Mouse (Mus musculus) limb, embryonic 13.5 days (tissue): Measurements from ENCODE around the gene Flt3l. TPM values are rescaled to one million over a fixed set of nuclear protein-coding genes. Genes with fewer than 3 reads are reported as not detected.

ENCODE experiments used
- ATAC-seq: fragments of 200-750 bp; cut with Nextera tagmentation; 2 replicates; pipeline ENCODE4 v1.8.0; 2017; ENCODE audit warnings: low read depth, moderate number of reproducible peaks, moderate TSS enrichment; ENCODE audit not compliant: low FRiP score
- H3K27ac ChIP-seq: fragments of 300-500 bp; sonication (generic); 2 replicates; pipeline ENCODE4 v1.5.1; 2015; ENCODE audit warnings: inconsistent platforms, mild to moderate bottlenecking, moderate library complexity
- H3K27me3 ChIP-seq: fragments of 300-500 bp; sonication (generic); 2 replicates; pipeline ENCODE4 v1.6.1; 2015; ENCODE audit warnings: mild to moderate bottlenecking, inconsistent platforms
- H3K36me3 ChIP-seq: fragments of 300-500 bp; sonication (generic); 2 replicates; pipeline ENCODE4 v1.6.1; 2015; ENCODE audit warnings: inconsistent platforms, mild to moderate bottlenecking, moderate library complexity
- H3K4me1 ChIP-seq: fragments of 300-500 bp; sonication (generic); 2 replicates; pipeline ENCODE4 v1.6.1; 2015; ENCODE audit warnings: inconsistent platforms
- H3K4me2 ChIP-seq: fragments of 300-500 bp; sonication (generic); replicated peaks from 2 replicates; pipeline ENCODE4 v1.6.1; 2015; ENCODE audit warnings: inconsistent platforms, mild to moderate bottlenecking, moderate library complexity
- H3K4me3 ChIP-seq: fragments of 300-500 bp; sonication (generic); 2 replicates; pipeline ENCODE4 v1.5.1; 2015; ENCODE audit warnings: moderate library complexity, mild to moderate bottlenecking, inconsistent platforms
- H3K9ac ChIP-seq: fragments of 300-500 bp; sonication (generic); 2 replicates; pipeline ENCODE4 v1.6.1; 2015; ENCODE audit warnings: mild to moderate bottlenecking, inconsistent platforms
- H3K9me3 ChIP-seq: fragments of 300-500 bp; sonication (generic); 2 replicates; pipeline ENCODE4 v1.6.1; 2016; ENCODE audit warnings: inconsistent platforms
- WGBS: fragments of 180-500 bp; shearing (Covaris S2); methylation state at CpG from one replicate; pipeline ENCODE4 v1.1.7; 2015; 5-methylcytosine and 5-hydroxymethylcytosine counted together
- polyA plus RNA-seq: library from polyadenylated mRNA; unstranded; fragments of >200 nt; fragmentation: Nextera tagmentation; extraction: Ambion mirVana; gene quantifications from 2 replicates; pipeline ENCODE4 v1.2.1, GENCODE M21; 2015

Gene Flt3l
- polyA plus RNA-seq, 1 experiment from 2014 or later: 1.2 TPM

GRCm38 (mm10) chr7:45138403-45138802 lies 2.2 kb upstream of the Flt3l start:
- H3K36me3 ChIP-seq: peaks cover 21% of the 10 kb centered on the region
- 0 out of 2 replicates have a peak overlapping the region, but pooled peaks have one; percentile 19 for H3K9ac ChIP-seq
- 0 out of 2 replicates have a peak, but pooled peaks cover 7% of the 10 kb centered on the region for H3K4me1 ChIP-seq
- 79% methylated on average over 1 of the region's 1 CpGs for WGBS
- no peaks in the 10 kb centered on the region for H3K9me3 ChIP-seq
- no peak overlapping the region for H3K27ac ChIP-seq
- no peak overlapping the region for H3K4me2 ChIP-seq
- peaks cover 31% of the 10 kb centered on the region for H3K27me3 ChIP-seq
- ATAC-seq: no peak
- no peak overlapping the region for H3K4me3 ChIP-seq

GRCm38 (mm10) chr7:45137171-45138006 lies 1.2 kb upstream of the Flt3l start:
- no peaks in the 10 kb centered on the region for H3K9me3 ChIP-seq
- H3K4me2 ChIP-seq: no peak overlapping the region
- peaks cover 31% of the 10 kb centered on the region for H3K27me3 ChIP-seq
- no peak overlapping the region for H3K4me3 ChIP-seq
- H3K9ac ChIP-seq: no peak overlapping the region
- H3K4me1 ChIP-seq: 0 out of 2 replicates have a peak, but pooled peaks cover 7% of the 10 kb centered on the region
- WGBS: 81% methylated on average over 12 of the region's 12 CpGs
- peaks cover 11% of the 10 kb centered on the region for H3K36me3 ChIP-seq
- ATAC-seq: no peak
- no peak overlapping the region for H3K27ac ChIP-seq

- Histone ChIP-seq H3K9ac (no peak overlapping the region), H3K36me3 (no peaks in the 10 kb centered on the region), H3K4me3 (peak overlapping the region; percentile 58), H3K27ac (no peak overlapping the region), H3K4me1 (0 out of 2 replicates have a peak, but pooled peaks cover 7% of the 10 kb centered on the region), H3K9me3 (no peaks in the 10 kb centered on the region), H3K27me3 (peaks cover 31% of the 10 kb centered on the region), H3K4me2 (peak overlapping the region; percentile 80)
- WGBS: 62% methylated on average over 3 of the region's 3 CpGs
- no peak for ATAC-seq
These were observed 862 bp downstream of the Flt3l start for GRCm38 (mm10) chr7:45135370-45135769.

- Histone ChIP-seq H3K27ac (no peak overlapping the region), H3K9me3 (no peaks in the 10 kb centered on the region), H3K4me2 (0 out of 2 replicates have a peak overlapping the region, but pooled peaks have one; percentile 3), H3K36me3 (no peaks in the 10 kb centered on the region), H3K4me3 (no peak overlapping the region), H3K4me1 (peaks cover 11% of the 10 kb centered on the region), H3K9ac (no peak overlapping the region), H3K27me3 (peaks cover 31% of the 10 kb centered on the region)
- ATAC-seq: no peak
- WGBS: 7% methylated on average over 12 of the region's 12 CpGs
These were observed 1.6 kb downstream of the Flt3l start for GRCm38 (mm10) chr7:45134544-45135026.

- peaks cover 31% of the 10 kb centered on the region for H3K27me3 ChIP-seq
- ATAC-seq: no peak
- H3K4me1 ChIP-seq: peaks cover 17% of the 10 kb centered on the region
- H3K9ac ChIP-seq: no peak overlapping the region
- no peak overlapping the region for H3K4me3 ChIP-seq
- H3K36me3 ChIP-seq: no peaks in the 10 kb centered on the region
- 77% methylated on average over 8 of the region's 8 CpGs for WGBS
- H3K27ac ChIP-seq: no peak overlapping the region
- H3K4me2 ChIP-seq: no peak overlapping the region
- H3K9me3 ChIP-seq: no peaks in the 10 kb centered on the region
These were observed 2.6 kb downstream of the Flt3l start for GRCm38 (mm10) chr7:45133446-45134159.

GRCm38 (mm10) chr7:45131850-45132249 lies 4.4 kb downstream of the Flt3l start:
- Histone ChIP-seq H3K4me1 (peaks cover 24% of the 10 kb centered on the region), H3K27me3 (peaks cover 22% of the 10 kb centered on the region), H3K27ac (no peak overlapping the region), H3K4me2 (no peak overlapping the region), H3K9ac (peak overlapping the region; percentile 32; the same call in 1 of the 2 replicates), H3K4me3 (no peak overlapping the region), H3K36me3 (peaks cover 7% of the 10 kb centered on the region), H3K9me3 (no peaks in the 10 kb centered on the region)
- 83% methylated on average over 11 of the region's 11 CpGs for WGBS
- ATAC-seq: no peak

GRCm38 (mm10) chr7:45129776-45130512 lies 6.3 kb downstream of the Flt3l start:
- H3K36me3 ChIP-seq: peaks cover 26% of the 10 kb centered on the region
- H3K4me3 ChIP-seq: peak overlapping the region; percentile 68
- peak overlapping the region; percentile 75 for H3K9ac ChIP-seq
- peak overlapping the region; percentile 92; the same call in 1 of the 2 replicates for H3K27ac ChIP-seq
- WGBS: 62% methylated on average over 15 of the region's 15 CpGs
- H3K9me3 ChIP-seq: no peaks in the 10 kb centered on the region
- H3K4me1 ChIP-seq: peaks cover 36% of the 10 kb centered on the region
- H3K4me2 ChIP-seq: peak overlapping the region; percentile 73
- H3K27me3 ChIP-seq: peaks cover 9% of the 10 kb centered on the region; the same call in 1 of the 2 replicates
- no peak for ATAC-seq

GRCm38 (mm10) chr7:45129318-45129717 lies 6.9 kb downstream of the Flt3l start:
- Histone ChIP-seq H3K4me3 (peak overlapping the region; percentile 68), H3K9ac (peak overlapping the region; percentile 75), H3K36me3 (peaks cover 29% of the 10 kb centered on the region), H3K27me3 (peaks cover 3% of the 10 kb centered on the region; the same call in 1 of the 2 replicates), H3K27ac (peak overlapping the region; percentile 92), H3K4me2 (peak overlapping the region; percentile 73), H3K4me1 (peaks cover 40% of the 10 kb centered on the region), H3K9me3 (no peaks in the 10 kb centered on the region)
- 2% methylated on average over 17 of the region's 17 CpGs for WGBS
- no peak for ATAC-seq

- ATAC-seq: peak; percentile 95
- Histone ChIP-seq H3K4me2 (peak within 1 kb of the TSS; percentile 94), H3K4me3 (peak within 1 kb of the TSS; percentile 68), H3K9me3 (no peaks in the 10 kb centered on the region), H3K27ac (peak within 1 kb of the TSS; percentile 92), H3K4me1 (peaks cover 40% of the 10 kb centered on the region), H3K9ac (peak within 1 kb of the TSS; percentile 100), H3K27me3 (no peaks in the 10 kb centered on the region; the same call in 1 of the 2 replicates), H3K36me3 (peaks cover 29% of the 10 kb centered on the region)
- WGBS: under 1% methylated on average over 48 of the region's 48 CpGs
These were observed 7.5 kb downstream of the Flt3l start, which contains the start of gene Rpl13a for GRCm38 (mm10) chr7:45128624-45129246. Rpl13a (minus strand) TSS chr7:45128761.

- Histone ChIP-seq H3K9ac (peak overlapping the region; percentile 100), H3K4me2 (peak overlapping the region; percentile 94), H3K4me3 (peak overlapping the region; percentile 68), H3K4me1 (peaks cover 47% of the 10 kb centered on the region), H3K36me3 (peaks cover 34% of the 10 kb centered on the region), H3K27ac (peak overlapping the region; percentile 92), H3K9me3 (no peaks in the 10 kb centered on the region), H3K27me3 (no peaks in the 10 kb centered on the region)
- no peak for ATAC-seq
- under 1% methylated on average over 6 of the region's 6 CpGs for WGBS
These were observed 8.5 kb downstream of the Flt3l start for GRCm38 (mm10) chr7:45127700-45128224.
